Comparison of ENCODE assay signal across 30 mouse cellular contexts in genomic region chr7:127698986-127699385, GRCm38 (mm10). TPM values are rescaled to one million over a fixed set of nuclear protein-coding genes. Genes with fewer than 3 reads are reported as not detected.
DNase-seq lines count a peak whose midpoint lies in the region; ATAC-seq and TF ChIP-seq lines count a peak whose summit lies in the region.
"Had no signal": no experiment of that assay in that cellular context is flagged by ENCODE, and none has a peak within 500 bp of the region (broad histone marks: within the 10 kb centered on the region; RNA-seq: fewer than 3 reads in every experiment).

No protein-coding gene starts in this region.

- no peak overlapping the region for H3K4me2 ChIP-seq in neural tube, embryonic 15.5 days
- H3K4me2 ChIP-seq: embryonic facial prominence, embryonic 12.5 days; forebrain, embryonic 12.5 days; heart, embryonic 13.5 days; liver, embryonic 15.5 days had no signal

- no peaks in the 10 kb centered on the region for H3K27me3 ChIP-seq in neural tube, embryonic 15.5 days (replicated peaks)
- H3K27me3 ChIP-seq: embryonic facial prominence, embryonic 12.5 days; forebrain, embryonic 12.5 days; heart, embryonic 13.5 days; liver, embryonic 15.5 days had no signal

- H3K27ac ChIP-seq in layer of hippocampus, adult 2 months: peak overlapping the region; percentile 29; the same call in 1 of the 2 replicates
- no peak overlapping the region for H3K27ac ChIP-seq in neural tube, embryonic 15.5 days (replicated peaks)
- H3K27ac ChIP-seq: embryonic facial prominence, embryonic 12.5 days; forebrain, embryonic 12.5 days; heart, embryonic 13.5 days; hindbrain, postnatal 0 days; left cerebral cortex, adult 2 months; liver, embryonic 15.5 days; midbrain, embryonic 10.5 days had no signal

- ATAC-seq in erythroblast, adult 5-6 weeks (replicated peaks; ENCODE audit: low FRiP score, poor library complexity, severe bottlenecking): peak; percentile 42; the same call in 1 of the 2 replicates
- no peak for ATAC-seq in neural tube, embryonic 15.5 days (ENCODE audit: low FRiP score)
- ATAC-seq: hindbrain, postnatal 0 days; intestine, postnatal 0 days; midbrain, embryonic 16.5 days had no signal

- TF ChIP-seq CTCF in layer of hippocampus, adult 2 months (conservative IDR thresholded peaks at IDR 0.05): no peak

- H3K4me1 ChIP-seq in neural tube, embryonic 15.5 days: no peaks in the 10 kb centered on the region
- H3K4me1 ChIP-seq: embryonic facial prominence, embryonic 12.5 days; forebrain, embryonic 12.5 days; heart, embryonic 13.5 days; midbrain, embryonic 10.5 days had no signal

- no peak overlapping the region for H3K9ac ChIP-seq in neural tube, embryonic 15.5 days (replicated peaks)
- H3K9ac ChIP-seq: embryonic facial prominence, embryonic 12.5 days; forebrain, embryonic 12.5 days; heart, embryonic 13.5 days; liver, embryonic 15.5 days had no signal

- no peaks in the 10 kb centered on the region for H3K9me3 ChIP-seq in neural tube, embryonic 15.5 days (replicated peaks)
- H3K9me3 ChIP-seq: embryonic facial prominence, embryonic 12.5 days; forebrain, embryonic 12.5 days; heart, embryonic 13.5 days; liver, embryonic 15.5 days; midbrain, embryonic 10.5 days had no signal

- peaks cover 55% of the 10 kb centered on the region for H3K36me3 ChIP-seq in neural tube, embryonic 15.5 days

- 84% methylated on average over 6 of the region's 6 CpGs for WGBS in neural tube, embryonic 15.5 days

- no peak overlapping the region for H3K4me3 ChIP-seq in layer of hippocampus, adult 2 months
- H3K4me3 ChIP-seq in neural tube, embryonic 15.5 days (replicated peaks): no peak overlapping the region
- H3K4me3 ChIP-seq: embryonic facial prominence, embryonic 12.5 days; erythroblast, embryonic 14.5 days; forebrain, embryonic 12.5 days; heart, embryonic 13.5 days; left cerebral cortex, adult 2 months; liver, embryonic 15.5 days; midbrain, embryonic 10.5 days had no signal

- DNase-seq in cerebellum, postnatal 25 days: peak; percentile 37 to 59
- DNase-seq in cerebellum, adult 8-10 months: no peak
- DNase-seq in layer of hippocampus, adult 2 months (ENCODE audit: low spot score in 2 of 2): peak in 1 of 2 experiments; percentile 57
- no peak for DNase-seq in layer of hippocampus, postnatal 36 days
- peak; percentile 49 for DNase-seq in adrenal gland, postnatal 10 days
- DNase-seq in lung, postnatal 25 days (ENCODE audit: low spot score): no peak
- DNase-seq: cerebellum, adult 11-12 months; gastrocnemius, postnatal 10 days; heart, adult 18-20 months; heart, postnatal 14 days; kidney, postnatal 25 days; liver; right cerebral cortex, postnatal 14 days; thymus, postnatal 25 days had no signal

RNA-seq across cellular contexts. Expression of gene Bcl7c, which starts 9.7 kb away (rescaled TPM):
- total RNA-seq in layer of hippocampus, adult 2 months (2021): 10 to 100 TPM; 20.1 to 26.6 TPM
- total RNA-seq in layer of hippocampus, postnatal 36 days (2021): 10 to 100 TPM; 23.1 to 25.8 TPM
- total RNA-seq in adrenal gland, postnatal 10 days (2021): 10 to 100 TPM; 77.0 to 81.8 TPM
- 28.8 and 41.3 TPM in 2 replicates for total RNA-seq in erythroblast, adult 5-6 weeks (2015; ENCODE audit: low replicate concordance)
- total RNA-seq in erythroblast, adult 5-6 weeks (2017; ENCODE audit: low replicate concordance): 3.8 and 4.3 TPM in 2 replicates
- polyA plus RNA-seq in neural tube, embryonic 15.5 days (2015; fragmentation: Nextera tagmentation; extraction: Ambion mirVana): 49.5 and 62.9 TPM in 2 replicates

RNA-seq across cellular contexts. Expression of gene Ctf1, which starts 13.6 kb away (rescaled TPM):
- total RNA-seq in layer of hippocampus, adult 2 months (2021): 1 to 10 TPM; 1.9 to 3.1 TPM
- 1 to 10 TPM; 2.1 to 2.4 TPM for total RNA-seq in layer of hippocampus, postnatal 36 days (2021)
- 1 to 10 TPM; 6.3 to 6.8 TPM for total RNA-seq in adrenal gland, postnatal 10 days (2021)
- 0.63 TPM in 1 of 2 replicates, not detected in the other for total RNA-seq in erythroblast, adult 5-6 weeks (2015; ENCODE audit: low replicate concordance)
- not detected in 2 replicates for total RNA-seq in erythroblast, adult 5-6 weeks (2017; ENCODE audit: low replicate concordance)
- polyA plus RNA-seq in neural tube, embryonic 15.5 days (2015; fragmentation: Nextera tagmentation; extraction: Ambion mirVana): 3.6 and 6.2 TPM in 2 replicates
- total RNA-seq: neutrophil, adult 5-6 weeks had no signal

RNA-seq across cellular contexts. Expression of gene Ctf2, which starts 33.0 kb away (rescaled TPM):
- not detected for total RNA-seq in layer of hippocampus, adult 2 months (2021)
- total RNA-seq in layer of hippocampus, postnatal 36 days (2021): not detected
- not detected for total RNA-seq in adrenal gland, postnatal 10 days (2021)
- not detected in 2 replicates for total RNA-seq in erythroblast, adult 5-6 weeks (2015; ENCODE audit: low replicate concordance)
- not detected in 2 replicates for total RNA-seq in erythroblast, adult 5-6 weeks (2017; ENCODE audit: low replicate concordance)
- polyA plus RNA-seq in neural tube, embryonic 15.5 days (2015; fragmentation: Nextera tagmentation; extraction: Ambion mirVana): 0.09 and 0.13 TPM in 2 replicates
- total RNA-seq: gastrocnemius, postnatal 10 days; heart, adult 18-20 months; heart, postnatal 14 days; hindbrain, postnatal 0 days; left cerebral cortex, adult 2 months; left cerebral cortex, postnatal 36 days; neutrophil, adult 5-6 weeks had no signal
- polyA plus RNA-seq: frontal cortex, adult 2 months; heart, embryonic 13.5 days; hindbrain, postnatal 0 days; intestine, postnatal 0 days; spleen, adult 2 months had no signal

RNA-seq across cellular contexts. Expression of gene Fbxl19, which starts 45.4 kb away (rescaled TPM):
- total RNA-seq in layer of hippocampus, adult 2 months (2021): 10 to 100 TPM; 53.8 to 59.7 TPM
- 10 to 100 TPM; 63.5 to 65.2 TPM for total RNA-seq in layer of hippocampus, postnatal 36 days (2021)
- 10 to 100 TPM; 12.3 to 18.5 TPM for total RNA-seq in adrenal gland, postnatal 10 days (2021)
- total RNA-seq in erythroblast, adult 5-6 weeks (2015; ENCODE audit: low replicate concordance): 2.7 and 6.0 TPM in 2 replicates
- total RNA-seq in erythroblast, adult 5-6 weeks (2017; ENCODE audit: low replicate concordance): 3.1 and 6.2 TPM in 2 replicates
- 6.9 and 8.7 TPM in 2 replicates for polyA plus RNA-seq in neural tube, embryonic 15.5 days (2015; fragmentation: Nextera tagmentation; extraction: Ambion mirVana)

Comparison
In these comparisons a context has a peak if more than half of its experiments do, and no peak if none do; other contexts are left out.
1. DNase-seq: peak in cerebellum, postnatal 25 days (2 of 2) and adrenal gland, postnatal 10 days (single experiment); none in cerebellum, adult 8-10 months (single experiment), layer of hippocampus, postnatal 36 days (0 of 2) and lung, postnatal 25 days (single experiment).